In the genomic region with DNA sequence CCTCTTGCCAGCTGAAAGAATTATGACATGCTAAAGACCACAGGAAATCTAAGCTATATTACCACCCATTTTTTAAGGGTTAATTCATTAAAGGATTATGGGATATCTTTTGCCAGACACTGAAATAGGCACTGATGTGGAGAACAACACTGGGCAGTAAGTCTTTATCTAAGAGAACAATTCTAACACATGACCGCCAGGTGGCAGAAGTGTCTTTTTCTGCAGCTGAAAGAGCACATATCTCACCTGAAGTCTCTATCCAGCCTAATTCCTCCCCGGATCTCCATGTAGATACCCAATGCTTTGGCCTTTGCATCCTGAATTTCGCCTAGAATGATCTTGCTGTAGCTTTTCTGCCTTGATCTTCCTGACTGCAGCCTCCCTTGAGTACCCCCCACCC, we compare ENCODE assay signal across 9 mouse cellular contexts. TPM values are rescaled to one million over a fixed set of nuclear protein-coding genes. Genes with fewer than 3 reads are reported as not detected.
A peak's percentile ranks its signal among the peaks of the same experiment; 100 is the strongest.
DNase-seq lines count a peak whose midpoint lies in the region; ATAC-seq and TF ChIP-seq lines count a peak whose summit lies in the region.
"Had no signal": no experiment of that assay in that cellular context is flagged by ENCODE, and none has a peak within 500 bp of the region (broad histone marks: within the 10 kb centered on the region; RNA-seq: fewer than 3 reads in every experiment).

No protein-coding gene starts in this region.

- no peak overlapping the region for H3ac ChIP-seq in C2C12 (ENCODE audit: control insufficient read depth, insufficient read length, low read depth)

- H3K79me2 ChIP-seq in C2C12 (ENCODE audit: control insufficient read depth, insufficient read depth), result no peaks in the 10 kb centered on the region

- peak; percentile 33 for TF ChIP-seq CTCF in kidney, adult 2 months (conservative IDR thresholded peaks at IDR 0.05; ENCODE audit: insufficient read depth, insufficient read length, low read depth, low read length)
- TF ChIP-seq CTCF in C2C12 (IDR thresholded peaks at IDR 0.05; ENCODE audit: control insufficient read depth, insufficient read depth, insufficient read length), result peak; percentile 31

- WGBS in kidney, adult 2 months, result 19% methylated on average over 3 of the region's 3 CpGs

- no peaks in the 10 kb centered on the region for H3K36me3 ChIP-seq in kidney, adult 2 months (ENCODE audit: control insufficient read depth, insufficient read depth, low read length)
- H3K36me3 ChIP-seq in C2C12 (ENCODE audit: control insufficient read depth, insufficient read depth), result no peaks in the 10 kb centered on the region

- no peak overlapping the region for H3K4me3 ChIP-seq in kidney, adult 2 months (ENCODE audit: insufficient read depth, low read depth, low read length)
- no peak overlapping the region for H3K4me3 ChIP-seq in C2C12 (ENCODE audit: insufficient read depth, poor library complexity, severe bottlenecking)
- H3K4me3 ChIP-seq: megakaryocyte, embryonic 14.5 days had no signal

- no peaks in the 10 kb centered on the region; the same call in 1 of the 2 replicates for H3K27me3 ChIP-seq in kidney, adult 2 months (replicated peaks; ENCODE audit: control insufficient read depth, insufficient read depth, low read length)
- H3K27me3 ChIP-seq in C2C12 (ENCODE audit: control insufficient read depth, insufficient read depth, insufficient read length), result peaks cover 8% of the 10 kb centered on the region
- H3K27me3 ChIP-seq: megakaryocyte, embryonic 14.5 days had no signal

- no peaks in the 10 kb centered on the region for H3K79me3 ChIP-seq in C2C12 (ENCODE audit: low read depth)

- 0 out of 2 replicates have a peak, but pooled peaks have one; percentile 68 for ATAC-seq in megakaryocyte-erythroid progenitor cell, adult 5-6 weeks (replicated peaks; ENCODE audit: low FRiP score, low TSS enrichment, poor library complexity, severe bottlenecking)
- ATAC-seq in monocyte, adult 5-6 weeks (replicated peaks; ENCODE audit: insufficient number of reproducible peaks, low FRiP score, low TSS enrichment, poor library complexity, severe bottlenecking), result no peak

- H3K4me1 ChIP-seq in kidney, adult 2 months (ENCODE audit: control insufficient read depth, insufficient read depth, low read length), result no peaks in the 10 kb centered on the region
- H3K4me1 ChIP-seq: megakaryocyte, embryonic 14.5 days had no signal

- TF ChIP-seq POLR2A in kidney, adult 2 months (IDR thresholded peaks at IDR 0.05; ENCODE audit: low read depth, low read length), result no peak

- DNase-seq in kidney, adult 2 months, result peak; percentile 48
- no peak for DNase-seq in kidney, adult 11 months
- DNase-seq in MN1 (ENCODE audit: low spot score), result peak; percentile 27
- peak; percentile 62 to 68 for DNase-seq in cerebellum, postnatal 36 days
- DNase-seq in kidney, postnatal 14 days, result peak; percentile 62

- no peak overlapping the region for H3K27ac ChIP-seq in kidney, adult 2 months (ENCODE audit: insufficient read depth, low read depth, low read length)

TF ChIP-seq in C2C12, 6 proteins besides CTCF, POLR2A, EP300 and RAD21:
- TF ChIP-seq MYOG (IDR thresholded peaks at IDR 0.05; ENCODE audit: control insufficient read depth, extremely low read depth, insufficient read length) (no peak), CEBPB (IDR thresholded peaks at IDR 0.05; ENCODE audit: low read depth) (no peak), MAX (IDR thresholded peaks at IDR 0.05) (no peak), USF1 (IDR thresholded peaks at IDR 0.05; ENCODE audit: low read depth) (no peak), MYOD1 (IDR thresholded peaks at IDR 0.05; ENCODE audit: control insufficient read depth, insufficient read length, low read depth) (no peak), FOSL1 (IDR thresholded peaks at IDR 0.05; ENCODE audit: insufficient read depth, low read length, poor library complexity, severe bottlenecking) (no peak)

RNA-seq across cellular contexts. Expression of a gene that starts 41.5 kb away (rescaled TPM):
- 22.3 and 23.3 TPM in 2 replicates for polyA plus RNA-seq in kidney, adult 2 months (2012; rRNA removed)
- 41.2 TPM for polyA plus RNA-seq in C2C12 (2012; fragmentation: generic; extraction: Trizol)
- not detected in 2 replicates for total RNA-seq in megakaryocyte-erythroid progenitor cell, adult 5-6 weeks (2014; fragmentation: Nextera tagmentation)
- total RNA-seq in megakaryocyte-erythroid progenitor cell, adult 5-6 weeks (2017), result not detected in 2 replicates
- total RNA-seq in monocyte, adult 5-6 weeks (2017), result not detected in 3 replicates
